Mouse (Mus musculus): Measurements from ENCODE around the gene Krtcap2.

GRCm38 (mm10) chr3:89218271-89218670 is 27.5 kb upstream of the Krtcap2 start:
- TF ChIP-seq CTCF (IDR thresholded peaks at IDR 0.05) (no peak), EP300 (IDR thresholded peaks at IDR 0.05) (peak; percentile 91)
